In genomic region chr6:36722769-36723549, GRCm38 (mm10) we compare ENCODE assay signal across 8 mouse cellular contexts.
DNase-seq lines count a peak whose midpoint lies in the region; ATAC-seq and TF ChIP-seq lines count a peak whose summit lies in the region.

No protein-coding gene starts in this region.

- H3K36me3 ChIP-seq in forebrain, embryonic 10.5 days (replicated peaks): peaks cover 35% of the 10 kb centered on the region
- peaks cover 4% of the 10 kb centered on the region; the same call in 1 of the 2 replicates for H3K36me3 ChIP-seq in midbrain, embryonic 14.5 days (ENCODE audit: control insufficient read depth, insufficient read depth, low read length)

- TF ChIP-seq CTCF in brain, embryonic 14.5 days (IDR thresholded peaks at IDR 0.05; ENCODE audit: borderline replicate concordance, extremely low read depth, insufficient read depth, insufficient read length): no peak

- TF ChIP-seq POLR2A in brain, embryonic 14.5 days (IDR thresholded peaks at IDR 0.05; ENCODE audit: borderline replicate concordance, extremely low read depth, insufficient read depth, insufficient read length, poor library complexity, severe bottlenecking): no peak

- DNase-seq in brain, embryonic 14.5 days (ENCODE audit: low read depth): peak; percentile 86
- no peak for DNase-seq in forebrain, embryonic 10.5 days (ENCODE audit: extremely low spot score, low spot score)
- peak; percentile 64 to 73 for DNase-seq in layer of hippocampus, adult 18-20 months (ENCODE audit: low spot score in 2 of 2)
- DNase-seq in midbrain, embryonic 14.5 days: peak; percentile 72
- no peak for DNase-seq in adrenal gland, adult 8-10 months
- no peak for DNase-seq in urinary bladder, postnatal 14 days (ENCODE audit: low spot score)
- no peak for DNase-seq in gastrocnemius, adult 18-20 months (ENCODE audit: low spot score)
- DNase-seq in cerebellum, postnatal 36 days: no peak

- no peaks in the 10 kb centered on the region for H3K9me3 ChIP-seq in forebrain, embryonic 10.5 days
- no peaks in the 10 kb centered on the region for H3K9me3 ChIP-seq in midbrain, embryonic 14.5 days (ENCODE audit: control insufficient read depth, low read length)

- ATAC-seq in midbrain, embryonic 14.5 days (ENCODE audit: low FRiP score, low TSS enrichment): peak; percentile 76

- H3K4me1 ChIP-seq in forebrain, embryonic 10.5 days: peaks cover 5% of the 10 kb centered on the region
- peaks cover 12% of the 10 kb centered on the region for H3K4me1 ChIP-seq in midbrain, embryonic 14.5 days (ENCODE audit: control insufficient read depth, insufficient read depth, low read length)

- H3K4me3 ChIP-seq in forebrain, embryonic 10.5 days: no peak overlapping the region
- H3K4me3 ChIP-seq in midbrain, embryonic 14.5 days (replicated peaks; ENCODE audit: low read depth, low read length): no peak overlapping the region

- H3K9ac ChIP-seq in midbrain, embryonic 14.5 days (replicated peaks; ENCODE audit: low read length): no peak overlapping the region

- H3K4me2 ChIP-seq in midbrain, embryonic 14.5 days (ENCODE audit: low read length): no peak overlapping the region

- H3K27me3 ChIP-seq in forebrain, embryonic 10.5 days (ENCODE audit: poor library complexity, severe bottlenecking): no peaks in the 10 kb centered on the region
- H3K27me3 ChIP-seq in midbrain, embryonic 14.5 days (ENCODE audit: control insufficient read depth, insufficient read depth, low read length): no peaks in the 10 kb centered on the region

- peak overlapping the region; percentile 21; the same call in 1 of the 2 replicates for H3K27ac ChIP-seq in forebrain, embryonic 10.5 days
- peak overlapping the region; percentile 75 for H3K27ac ChIP-seq in midbrain, embryonic 14.5 days (replicated peaks; ENCODE audit: low read depth, low read length)

- WGBS in forebrain, embryonic 10.5 days: 76% methylated on average over 5 of the region's 5 CpGs
- WGBS in midbrain, embryonic 14.5 days: 48% methylated on average over 5 of the region's 5 CpGs

Comparison
In these comparisons a context has a peak if more than half of its experiments do, and no peak if none do; other contexts are left out.
1. DNase-seq: peak in brain, embryonic 14.5 days (single experiment), layer of hippocampus, adult 18-20 months (2 of 2) and midbrain, embryonic 14.5 days (single experiment); none in forebrain, embryonic 10.5 days (single experiment), adrenal gland, adult 8-10 months (single experiment), urinary bladder, postnatal 14 days (single experiment), gastrocnemius, adult 18-20 months (single experiment) and cerebellum, postnatal 36 days (0 of 2).